Mouse (Mus musculus) midbrain, embryonic 16.5 days (tissue): ENCODE results near the gene Cbfa2t2. TPM values are rescaled to one million over a fixed set of nuclear protein-coding genes. Genes with fewer than 3 reads are reported as not detected.

Experiments
- ATAC-seq: fragments of 200-750 bp; cut with Nextera tagmentation; 2 replicates; pipeline ENCODE4 v1.8.0; 2017; ENCODE audit warnings: moderate TSS enrichment
- H3K27ac ChIP-seq: fragments of 300-500 bp; sonication (generic); 2 replicates; pipeline ENCODE4 v1.5.1; 2014; ENCODE audit warnings: mild to moderate bottlenecking, low read length, mixed read lengths
- H3K27me3 ChIP-seq: fragments of 300-500 bp; sonication (generic); 2 replicates; pipeline ENCODE4 v1.6.1; 2014; ENCODE audit warnings: low read depth, low read length, mixed read lengths; ENCODE audit not compliant: control insufficient read depth, insufficient read depth
- H3K36me3 ChIP-seq: fragments of 300-500 bp; sonication (generic); 2 replicates; pipeline ENCODE4 v1.6.1; 2014; ENCODE audit warnings: mild to moderate bottlenecking, low read length, moderate library complexity, mixed read lengths; ENCODE audit not compliant: control insufficient read depth, insufficient read depth
- H3K4me1 ChIP-seq: fragments of 300-500 bp; sonication (generic); 2 replicates; pipeline ENCODE4 v1.6.1; 2014; ENCODE audit warnings: mild to moderate bottlenecking, low read length, mixed read lengths; ENCODE audit not compliant: control insufficient read depth, insufficient read depth
- H3K4me2 ChIP-seq: fragments of 300-500 bp; sonication (generic); 2 replicates; pipeline ENCODE4 v1.6.1; 2014; ENCODE audit warnings: mild to moderate bottlenecking, low read length, mixed read lengths
- H3K4me3 ChIP-seq: fragments of 300-500 bp; sonication (generic); 2 replicates; pipeline ENCODE4 v1.5.1; 2014; ENCODE audit warnings: low read depth, mild to moderate bottlenecking, low read length, moderate library complexity, mixed read lengths
- H3K9ac ChIP-seq: fragments of 300-500 bp; sonication (generic); 2 replicates; pipeline ENCODE4 v1.6.1; 2014; ENCODE audit warnings: low read depth, low read length, mixed read lengths
- H3K9me3 ChIP-seq: fragments of 300-500 bp; sonication (generic); replicated peaks from 2 replicates; pipeline ENCODE4 v1.6.1; 2014; ENCODE audit warnings: mild to moderate bottlenecking, low read length, mixed read lengths; ENCODE audit not compliant: control insufficient read depth, poor library complexity, severe bottlenecking
- WGBS: fragments of 180-500 bp; shearing (Covaris S2); extraction: QIAGEN DNeasy Blood & Tissue Kit; methylation state at CpG from one replicate; pipeline ENCODE4 v1.1.7; 2014; 5-methylcytosine and 5-hydroxymethylcytosine counted together
- polyA plus RNA-seq: library from polyadenylated mRNA; unstranded; fragments of >200 nt; fragmentation: Nextera tagmentation; extraction: Ambion mirVana; gene quantifications from 2 replicates; pipeline ENCODE4 v1.2.1, GENCODE M21; 2015

Cbfa2t2 gene
- polyA plus RNA-seq, 1 experiment from 2014 or later: 50.2 TPM

DNA sequence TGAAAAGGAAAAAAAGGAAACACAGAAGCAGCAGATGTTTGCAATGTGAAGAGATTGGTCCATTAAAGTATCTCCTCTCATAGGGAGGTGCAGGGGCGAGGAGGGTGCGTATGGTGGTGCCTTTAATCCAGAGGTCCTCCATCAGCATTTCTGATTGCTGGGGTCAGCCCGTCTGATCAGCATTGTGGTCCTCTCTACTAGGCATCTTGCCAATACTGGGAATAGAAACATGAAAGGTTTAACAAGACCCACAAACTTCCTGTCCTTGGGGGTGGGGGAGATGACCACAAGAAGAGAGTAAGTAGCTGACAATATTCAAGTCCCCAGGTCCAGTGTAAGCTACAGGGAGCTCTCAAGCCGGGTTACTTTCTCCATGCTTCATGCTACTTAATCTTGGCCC, 134.4 kb downstream of the Cbfa2t2 start:
- WGBS: 65% methylated on average over 4 of the region's 4 CpGs
- H3K9ac ChIP-seq: no peak overlapping the region
- no peak overlapping the region for H3K27ac ChIP-seq
- peak overlapping the region; percentile 55 for H3K4me2 ChIP-seq
- H3K27me3 ChIP-seq: no peaks in the 10 kb centered on the region
- ATAC-seq: no peak
- H3K36me3 ChIP-seq: no peaks in the 10 kb centered on the region
- no peak overlapping the region for H3K4me3 ChIP-seq
- H3K9me3 ChIP-seq: no peaks in the 10 kb centered on the region
- peaks cover 10% of the 10 kb centered on the region; the same call in 1 of the 2 replicates for H3K4me1 ChIP-seq

DNA sequence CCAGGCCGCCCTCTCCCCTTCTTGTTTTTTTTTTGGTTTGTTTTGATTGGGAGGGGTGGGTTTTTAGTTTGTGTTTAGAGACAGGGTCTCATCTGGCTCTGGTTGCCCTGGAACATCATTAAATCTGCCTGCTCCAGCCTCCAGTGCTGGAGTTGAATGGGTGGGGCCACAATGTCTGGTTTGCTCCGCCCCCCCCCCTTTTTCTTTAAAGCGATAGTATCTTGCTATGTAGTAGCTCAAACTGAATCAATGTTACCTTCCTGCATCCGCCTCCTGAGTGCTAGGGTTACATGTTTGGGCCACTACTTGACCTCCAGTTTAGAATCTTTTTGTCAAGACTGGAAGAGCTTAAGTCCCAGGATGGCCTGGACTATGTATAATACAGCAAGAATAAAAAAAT, 135.0 kb downstream of the Cbfa2t2 start:
- Histone ChIP-seq H3K4me2 (no peak overlapping the region), H3K9me3 (no peaks in the 10 kb centered on the region), H3K4me3 (no peak overlapping the region), H3K36me3 (no peaks in the 10 kb centered on the region), H3K27me3 (no peaks in the 10 kb centered on the region), H3K27ac (no peak overlapping the region), H3K4me1 (peaks cover 10% of the 10 kb centered on the region; the same call in 1 of the 2 replicates), H3K9ac (no peak overlapping the region)
- no peak for ATAC-seq
- 95% methylated on average over 4 of the region's 4 CpGs for WGBS

DNA sequence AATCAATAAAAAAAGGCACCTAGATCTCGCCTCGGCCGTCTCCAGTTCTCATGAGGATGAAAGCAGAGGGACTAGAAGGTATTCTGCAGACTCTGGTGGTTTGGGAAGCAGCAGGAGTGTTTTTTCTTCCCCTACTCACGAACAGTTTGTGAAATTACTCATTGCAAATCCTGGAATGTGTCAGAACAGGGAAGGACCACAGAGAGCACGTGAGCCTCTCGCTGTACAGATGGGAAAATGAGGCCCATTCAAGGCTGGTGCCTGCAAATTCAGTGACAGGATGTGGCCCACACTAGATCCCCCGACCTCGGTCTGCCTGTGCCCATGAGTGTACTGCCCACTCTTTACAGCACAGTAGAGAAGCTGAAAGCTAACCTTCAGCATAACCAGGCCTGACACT, 135.7 kb downstream of the Cbfa2t2 start:
- Histone ChIP-seq H3K36me3 (no peaks in the 10 kb centered on the region), H3K27me3 (no peaks in the 10 kb centered on the region), H3K27ac (no peak overlapping the region), H3K9ac (no peak overlapping the region), H3K4me1 (peaks cover 8% of the 10 kb centered on the region; the same call in 1 of the 2 replicates), H3K4me2 (no peak overlapping the region), H3K4me3 (no peak overlapping the region), H3K9me3 (no peaks in the 10 kb centered on the region)
- 84% methylated on average over 8 of the region's 8 CpGs for WGBS
- ATAC-seq: no peak

DNA sequence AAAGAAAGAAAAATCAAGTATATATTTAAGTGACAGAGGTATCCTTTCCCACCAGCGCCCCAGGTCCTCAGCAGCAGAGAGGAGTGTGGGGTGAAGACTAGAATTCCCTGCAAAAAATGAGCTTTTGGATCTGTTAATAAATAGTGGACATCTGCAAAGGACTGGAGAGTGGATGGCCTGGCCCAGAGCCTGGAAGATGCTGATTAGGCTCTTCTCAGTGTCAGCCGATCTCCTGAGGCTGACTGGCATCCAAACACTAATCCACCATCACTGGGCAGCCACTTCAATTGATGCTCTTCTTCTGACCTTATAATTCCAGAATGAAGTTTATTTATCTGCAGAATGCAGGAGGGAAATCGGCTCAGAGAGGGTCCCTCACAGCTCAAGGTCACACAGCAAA, 136.7 kb downstream of the Cbfa2t2 start:
- H3K27ac ChIP-seq: no peak overlapping the region
- no peak overlapping the region for H3K4me2 ChIP-seq
- no peaks in the 10 kb centered on the region for H3K9me3 ChIP-seq
- H3K4me3 ChIP-seq: no peak overlapping the region
- 79% methylated on average over 3 of the region's 3 CpGs for WGBS
- H3K9ac ChIP-seq: no peak overlapping the region
- H3K36me3 ChIP-seq: no peaks in the 10 kb centered on the region
- no peak for ATAC-seq
- H3K27me3 ChIP-seq: no peaks in the 10 kb centered on the region
- H3K4me1 ChIP-seq: peaks cover 14% of the 10 kb centered on the region

DNA sequence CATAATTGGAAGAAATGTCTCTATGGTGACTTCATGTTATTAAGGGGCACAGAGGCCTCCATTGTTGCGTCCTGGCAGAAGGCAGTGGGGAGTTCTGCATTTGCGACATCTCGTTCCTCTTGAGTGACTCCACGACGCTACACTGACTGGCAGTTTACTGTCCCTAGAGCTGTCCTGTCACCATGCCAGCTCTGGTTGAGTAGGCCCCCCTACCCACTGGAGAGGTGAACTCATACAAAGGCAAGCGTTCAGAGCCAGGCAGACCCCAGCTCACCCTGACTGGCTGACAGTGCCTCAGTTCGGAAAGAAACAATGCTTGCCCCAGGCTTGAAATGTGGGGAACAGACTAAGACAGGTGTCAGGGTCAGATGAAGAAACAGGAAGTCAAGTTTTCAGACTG, 138.0 kb downstream of the Cbfa2t2 start:
- Histone ChIP-seq H3K36me3 (no peaks in the 10 kb centered on the region), H3K4me3 (no peak overlapping the region), H3K27me3 (no peaks in the 10 kb centered on the region), H3K9ac (no peak overlapping the region), H3K4me1 (peaks cover 8% of the 10 kb centered on the region), H3K27ac (no peak overlapping the region), H3K4me2 (no peak overlapping the region), H3K9me3 (no peaks in the 10 kb centered on the region)
- ATAC-seq: no peak
- 35% methylated on average over 7 of the region's 7 CpGs for WGBS

DNA sequence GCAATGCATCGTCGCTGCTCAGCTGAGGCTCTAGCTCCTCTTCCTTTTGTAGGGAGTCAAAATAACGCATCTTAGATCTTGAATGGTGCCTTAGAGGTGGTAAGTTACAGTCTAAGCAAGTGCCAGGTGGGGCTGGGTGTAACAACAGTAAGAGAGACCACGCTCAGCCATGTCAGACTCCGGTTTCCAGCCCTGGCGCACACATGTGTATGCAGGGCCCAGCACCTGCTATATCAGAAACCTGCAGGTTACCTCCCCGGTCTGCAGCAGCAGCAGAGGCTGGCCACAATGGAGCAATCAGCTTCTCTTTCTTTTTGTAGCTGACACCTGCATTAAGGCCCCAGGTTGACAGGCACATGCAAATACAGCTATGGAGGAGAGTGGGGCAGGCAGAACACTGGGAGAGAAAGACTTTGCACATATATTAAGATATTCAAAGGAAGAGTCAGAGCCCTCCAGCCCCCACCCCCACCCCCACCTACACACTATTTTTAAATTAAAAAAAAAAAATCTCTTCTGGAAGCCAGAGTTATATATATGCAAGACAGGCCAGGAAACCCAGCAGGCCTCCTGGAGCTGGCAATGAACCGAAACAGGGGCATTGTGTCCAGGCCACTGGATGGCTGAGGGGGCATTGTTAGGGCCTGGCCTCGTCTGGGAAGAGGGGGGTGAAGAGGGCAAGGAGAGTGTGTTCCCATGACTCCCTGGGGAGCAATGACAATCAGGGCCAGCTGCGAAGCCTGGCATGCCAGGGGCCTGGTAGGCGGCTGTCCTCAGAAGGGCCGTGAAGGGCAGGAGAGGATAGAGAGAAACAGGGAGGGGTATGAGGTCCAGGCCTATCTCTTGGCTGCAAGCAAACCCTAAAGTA, 140.8 kb downstream of the Cbfa2t2 start:
- H3K4me3 ChIP-seq: no peak overlapping the region
- H3K36me3 ChIP-seq: no peaks in the 10 kb centered on the region
- WGBS: 15% methylated on average over 12 of the region's 12 CpGs
- peak overlapping the region; percentile 40; the same call in 1 of the 2 replicates for H3K27ac ChIP-seq
- 0 out of 2 replicates have a peak, but pooled peaks have one; percentile 68 for ATAC-seq
- H3K9ac ChIP-seq: peak overlapping the region; percentile 33; the same call in 1 of the 2 replicates
- no peak overlapping the region for H3K4me2 ChIP-seq
- H3K27me3 ChIP-seq: no peaks in the 10 kb centered on the region
- no peaks in the 10 kb centered on the region for H3K9me3 ChIP-seq
- H3K4me1 ChIP-seq: peaks cover 7% of the 10 kb centered on the region

DNA sequence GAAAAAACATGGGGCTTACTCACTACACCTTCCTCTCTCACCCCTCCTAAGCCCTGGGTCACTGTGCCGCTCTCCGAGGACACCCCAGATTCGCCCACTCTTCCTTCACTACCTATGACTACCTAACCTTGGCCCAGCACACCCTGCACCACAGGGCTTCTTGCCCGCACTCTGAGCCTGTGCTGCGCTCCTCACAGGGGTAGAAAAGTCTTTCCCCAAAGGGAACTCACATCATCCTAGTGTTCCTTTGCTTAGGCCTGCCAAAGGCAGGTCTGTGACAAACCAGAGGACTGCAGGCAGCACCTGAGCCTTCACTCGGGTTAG, 141.4 kb downstream of the Cbfa2t2 start:
- Histone ChIP-seq H3K4me1 (peaks cover 7% of the 10 kb centered on the region), H3K4me2 (no peak overlapping the region), H3K4me3 (no peak overlapping the region), H3K27ac (no peak overlapping the region; the same call in 1 of the 2 replicates), H3K36me3 (no peaks in the 10 kb centered on the region), H3K27me3 (no peaks in the 10 kb centered on the region), H3K9ac (no peak overlapping the region), H3K9me3 (no peaks in the 10 kb centered on the region)
- no peak for ATAC-seq
- WGBS: 54% methylated on average over 6 of the region's 6 CpGs

DNA sequence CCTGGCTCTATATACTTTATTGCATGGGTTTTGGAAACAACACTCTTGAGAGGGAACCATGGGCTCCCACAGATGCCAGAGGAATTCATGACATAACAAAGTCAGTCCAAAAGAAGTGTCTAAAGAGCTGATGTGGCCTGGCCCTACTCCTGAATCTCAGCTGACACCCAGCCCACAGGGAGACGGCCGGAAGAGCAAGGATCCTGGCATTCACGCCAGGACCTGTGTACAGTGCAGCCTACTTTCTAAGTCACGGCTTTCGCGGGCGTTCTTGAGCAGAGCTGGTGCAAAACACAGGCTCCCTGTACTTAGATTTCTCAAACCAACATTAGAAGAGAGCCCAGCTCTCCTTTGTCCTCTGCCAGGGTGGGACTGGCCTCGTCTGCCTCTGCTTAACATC, 144.3 kb downstream of the Cbfa2t2 start:
- no peaks in the 10 kb centered on the region for H3K27me3 ChIP-seq
- H3K36me3 ChIP-seq: no peaks in the 10 kb centered on the region
- 71% methylated on average over 8 of the region's 8 CpGs for WGBS
- H3K27ac ChIP-seq: no peak overlapping the region
- no peak overlapping the region for H3K9ac ChIP-seq
- H3K9me3 ChIP-seq: no peaks in the 10 kb centered on the region
- H3K4me3 ChIP-seq: no peak overlapping the region
- peaks cover 10% of the 10 kb centered on the region for H3K4me1 ChIP-seq
- no peak overlapping the region for H3K4me2 ChIP-seq
- no peak for ATAC-seq

DNA sequence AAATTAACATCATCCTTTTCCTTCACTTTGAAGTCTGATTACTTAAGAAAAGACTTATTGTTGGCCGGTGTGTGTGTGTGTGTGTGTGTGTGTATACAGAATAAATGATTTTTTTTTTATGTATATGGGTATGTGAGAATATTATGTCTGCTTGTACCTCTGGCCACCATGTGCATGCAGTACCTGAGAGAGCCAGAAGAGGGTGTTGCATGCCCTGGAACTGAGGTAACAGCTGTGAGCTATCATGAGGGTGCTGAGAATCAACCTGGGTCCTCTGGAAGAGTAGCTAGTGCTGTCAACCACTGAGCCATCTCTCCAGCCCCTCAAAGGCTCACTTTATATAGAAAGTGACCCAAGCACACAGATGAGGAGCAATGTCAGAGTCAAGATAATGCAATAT, 145.1 kb downstream of the Cbfa2t2 start:
- Histone ChIP-seq H3K36me3 (no peaks in the 10 kb centered on the region), H3K9me3 (no peaks in the 10 kb centered on the region), H3K9ac (no peak overlapping the region), H3K4me1 (peaks cover 10% of the 10 kb centered on the region), H3K27ac (no peak overlapping the region), H3K4me2 (no peak overlapping the region), H3K4me3 (no peak overlapping the region), H3K27me3 (no peaks in the 10 kb centered on the region)
- ATAC-seq: no peak
- WGBS: 90% methylated on average over 1 of the region's 1 CpGs
